Mouse (Mus musculus) E14TG2a.4 (cell line): Measurements from ENCODE around the gene Vtn.

ENCODE experiments used
- CTCF ChIP-seq: conservative IDR thresholded peaks from 2 replicates; pipeline ENCODE4 v1.5.1; 2014; ENCODE audit warnings: low read length
- NANOG ChIP-seq: IDR thresholded peaks from 2 replicates; pipeline ENCODE4 v1.6.1; 2014; ENCODE audit warnings: borderline replicate concordance, low read length, mixed read lengths
- POU5F1 ChIP-seq: IDR thresholded peaks from 2 replicates; pipeline ENCODE4 v1.6.1; 2014; ENCODE audit warnings: low read length, borderline replicate concordance

- TF ChIP-seq CTCF (no peak), NANOG (no peak), POU5F1 (no peak)
These were observed 15.3 kb upstream of the Vtn start for GRCm38 (mm10) chr11:78483639-78484038.
